Mouse (Mus musculus) heart, adult 2 months (tissue): ENCODE measurements at regions not wholly inside any gene's neighbourhood (a gene's known extent, or its start where the extent isn't known, plus 50 kb on each side); places are given as distances from the start of the nearest gene placed in this dataset.

Source experiments
- CTCF ChIP-seq: fragments of 200-600 bp; IDR thresholded peaks from 2 replicates; pipeline ENCODE4 v1.8.1; 2022; ENCODE audit warnings: antibody characterized with exemption, mild to moderate bottlenecking, moderate library complexity
- POLR2A ChIP-seq: fragments of 200-500 bp; IDR thresholded peaks from 2 replicates; pipeline ENCODE4 v1.6.1; 2011; ENCODE audit warnings: mild to moderate bottlenecking, low read depth, low read length, control low read depth; ENCODE audit not compliant: insufficient read depth

DNA sequence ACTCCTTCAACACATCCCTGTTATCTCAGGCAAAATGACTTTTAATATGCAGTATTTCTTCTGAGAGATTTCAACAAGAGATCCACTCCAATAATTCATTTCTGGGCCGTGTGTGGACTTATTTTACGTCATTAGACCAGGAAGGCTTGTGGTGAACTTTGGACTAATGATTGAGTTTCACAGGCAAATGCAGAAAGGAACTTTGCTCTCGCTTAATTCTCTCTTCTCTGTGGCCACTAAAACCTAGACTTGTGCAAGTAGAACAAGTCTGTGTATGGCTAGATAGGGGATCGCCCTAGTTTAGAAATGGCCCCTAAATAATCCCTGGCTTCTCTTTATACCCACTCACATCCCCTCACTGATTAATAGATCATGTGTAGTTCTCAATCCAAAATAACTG lies 50.6 kb upstream of the Ppp1r12a start:
- no peak for TF ChIP-seq POLR2A
- no peak for TF ChIP-seq CTCF
